Mouse (Mus musculus): ENCODE data around the gene Wdr95. TPM values are rescaled to one million over a fixed set of nuclear protein-coding genes. Genes with fewer than 3 reads are reported as not detected.
"Not testable (repeated sequence)": the region's sequence is repeated elsewhere in the genome, so short reads cannot be mapped to it uniquely, and the experiment has no call there.

Wdr95 gene
- polyA plus RNA-seq, 1 experiment from 2014 or later = 0.11 TPM

DNA sequence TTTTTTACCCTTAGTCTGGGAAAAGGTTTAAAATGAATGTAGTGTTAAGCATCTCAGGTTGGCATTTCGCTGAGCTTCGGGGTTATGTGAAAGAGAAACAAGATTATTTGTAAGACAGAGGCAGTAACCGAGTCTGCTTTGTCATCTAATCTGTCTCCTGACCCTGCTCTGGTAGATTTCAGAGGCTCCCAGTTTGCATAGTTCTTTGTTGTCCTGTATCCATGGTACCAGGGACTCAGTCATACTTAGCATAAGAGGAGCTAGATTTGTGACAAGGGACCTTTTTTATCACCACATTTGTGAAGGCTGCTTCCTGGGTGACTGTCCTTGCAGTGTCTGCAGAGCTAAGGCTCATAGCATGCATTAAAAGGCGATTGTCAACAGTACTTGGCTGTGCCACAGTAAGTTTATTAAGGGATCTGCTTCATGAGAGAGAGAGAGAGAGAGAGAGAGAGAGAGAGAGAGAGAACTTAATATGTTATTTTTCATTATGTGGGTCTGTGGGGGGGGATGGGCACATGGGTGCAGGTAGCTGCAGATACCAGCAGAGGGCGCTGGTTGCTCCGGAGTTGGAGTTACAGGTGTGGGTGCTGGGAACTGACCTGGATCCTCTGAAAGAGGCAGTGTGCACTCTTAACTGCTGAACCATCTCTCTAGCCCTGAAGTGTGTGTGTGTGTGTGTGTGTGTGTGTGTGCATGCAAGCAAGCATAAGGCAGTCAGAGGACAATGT lies 3.3 kb upstream of the Wdr95 start:
- no peaks in the 10 kb centered on the region for H3K36me3 ChIP-seq (ENCODE audit: control insufficient read depth, insufficient read depth)
- H3K9me3 ChIP-seq (replicated peaks; ENCODE audit: control insufficient read depth, low read length) = peaks cover 3% of the 10 kb centered on the region; the same call in 1 of the 2 replicates
- 36% methylated on average over 6 of the region's 6 CpGs for WGBS
- no peak overlapping the region for H3K9ac ChIP-seq (ENCODE audit: low read length)
- H3K4me1 ChIP-seq (ENCODE audit: control insufficient read depth, insufficient read depth, low read length) = peaks cover 21% of the 10 kb centered on the region
- peak overlapping the region; percentile 57 for H3K4me2 ChIP-seq (ENCODE audit: low read depth, low read length)
- ATAC-seq (replicated peaks; ENCODE audit: extremely low read depth, insufficient read depth, low FRiP score) = no peak
- 0 out of 2 replicates have a peak overlapping the region, but pooled peaks have one; percentile 24 for H3K4me3 ChIP-seq (ENCODE audit: low read length)
- H3K27me3 ChIP-seq (ENCODE audit: control insufficient read depth, insufficient read depth, low read length) = 0 out of 2 replicates have a peak, but pooled peaks cover 4% of the 10 kb centered on the region
- no peak overlapping the region for H3K27ac ChIP-seq (ENCODE audit: low read length)

DNA sequence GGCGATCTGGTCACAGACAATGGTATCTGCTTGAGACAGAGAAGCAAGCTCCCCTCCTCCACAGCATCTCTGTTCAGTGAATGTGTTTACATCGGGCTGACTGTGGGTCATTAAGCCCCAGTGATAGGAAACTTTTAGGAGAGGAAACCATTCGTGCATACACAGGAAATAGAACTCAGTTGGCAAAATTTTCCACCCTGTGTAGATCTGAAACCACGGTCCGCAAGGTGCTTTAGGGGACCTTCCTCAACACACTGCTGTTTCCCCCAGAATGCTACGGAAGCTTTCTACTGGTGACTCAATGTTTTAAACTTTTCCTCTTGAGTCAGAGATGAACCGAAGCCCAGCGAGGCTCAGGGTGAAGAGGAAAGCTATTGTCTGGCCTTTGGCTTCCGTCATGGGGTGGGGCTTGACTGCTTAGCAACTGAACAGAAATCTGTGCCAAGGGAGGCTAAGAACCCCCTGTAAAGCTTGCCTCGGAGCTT lies 2.0 kb upstream of the Wdr95 start:
- ATAC-seq (replicated peaks; ENCODE audit: extremely low read depth, insufficient read depth, low FRiP score) = no peak
- H3K4me2 ChIP-seq (ENCODE audit: low read depth, low read length) = peak overlapping the region; percentile 8; the same call in 1 of the 2 replicates
- no peak overlapping the region for H3K9ac ChIP-seq (ENCODE audit: low read length)
- no peak overlapping the region; the same call in 1 of the 2 replicates for H3K4me3 ChIP-seq (ENCODE audit: low read length)
- H3K27me3 ChIP-seq (ENCODE audit: control insufficient read depth, insufficient read depth, low read length) = 0 out of 2 replicates have a peak, but pooled peaks cover 4% of the 10 kb centered on the region
- 41% methylated on average over 10 of the region's 10 CpGs for WGBS
- H3K27ac ChIP-seq (ENCODE audit: low read length) = peak overlapping the region; percentile 15
- peaks cover 3% of the 10 kb centered on the region; the same call in 1 of the 2 replicates for H3K9me3 ChIP-seq (replicated peaks; ENCODE audit: control insufficient read depth, low read length)
- H3K36me3 ChIP-seq (ENCODE audit: control insufficient read depth, insufficient read depth) = no peaks in the 10 kb centered on the region
- H3K4me1 ChIP-seq (ENCODE audit: control insufficient read depth, insufficient read depth, low read length) = peaks cover 21% of the 10 kb centered on the region

DNA sequence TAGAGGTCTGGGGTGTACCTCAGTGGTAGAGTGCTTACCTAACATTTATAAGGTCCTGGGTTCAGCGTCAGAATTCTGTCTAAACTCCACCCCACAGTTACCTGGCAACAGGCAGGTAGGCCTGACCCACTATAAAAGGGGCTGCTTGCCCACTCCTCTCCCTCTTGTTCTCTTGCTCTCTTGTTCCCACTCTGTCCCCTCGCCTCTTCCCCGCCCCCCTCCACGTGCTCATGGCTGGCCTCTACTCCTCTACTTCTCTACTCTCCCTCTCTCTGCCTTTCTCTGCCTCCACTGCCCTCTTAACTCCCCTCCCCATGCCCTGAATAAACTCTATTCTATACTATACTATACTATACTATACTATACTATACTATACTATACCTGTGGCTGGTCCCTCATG lies 1.2 kb upstream of the Wdr95 start:
- not testable (repeated sequence) for H3K4me3 ChIP-seq (ENCODE audit: low read length); ATAC-seq (replicated peaks; ENCODE audit: extremely low read depth, insufficient read depth, low FRiP score); H3K9ac ChIP-seq (ENCODE audit: low read length); H3K36me3 ChIP-seq (ENCODE audit: control insufficient read depth, insufficient read depth); H3K9me3 ChIP-seq (replicated peaks; ENCODE audit: control insufficient read depth, low read length); H3K27me3 ChIP-seq (ENCODE audit: control insufficient read depth, insufficient read depth, low read length); H3K27ac ChIP-seq (ENCODE audit: low read length); H3K4me2 ChIP-seq (ENCODE audit: low read depth, low read length)
- H3K4me1 ChIP-seq (ENCODE audit: control insufficient read depth, insufficient read depth, low read length) = peaks cover 21% of the 10 kb centered on the region
- WGBS = 89% methylated on average over 4 of the region's 4 CpGs

DNA sequence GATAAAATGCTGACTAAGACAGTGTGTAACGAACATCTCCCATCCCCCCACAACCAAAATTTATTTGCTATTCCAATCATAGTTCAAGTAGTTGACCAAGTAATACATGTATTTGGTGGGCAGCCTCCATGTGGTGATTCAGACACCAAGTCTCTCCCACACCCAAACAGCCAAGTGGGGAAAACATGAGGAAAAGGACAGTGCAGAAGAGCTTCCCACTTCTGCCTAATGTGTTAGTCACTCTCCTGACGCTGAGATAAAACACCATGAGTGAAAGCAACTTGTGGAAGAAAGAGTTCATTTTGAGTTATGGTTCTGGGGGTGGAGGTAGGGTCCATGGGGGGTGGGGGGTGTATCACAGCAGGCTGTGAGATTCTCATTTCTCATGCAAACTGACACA lies 5.4 kb downstream of the Wdr95 start:
- peaks cover 11% of the 10 kb centered on the region for H3K4me1 ChIP-seq (ENCODE audit: control insufficient read depth, insufficient read depth, low read length)
- no peak overlapping the region for H3K4me2 ChIP-seq (ENCODE audit: low read depth, low read length)
- no peak overlapping the region for H3K4me3 ChIP-seq (ENCODE audit: low read length)
- no peak overlapping the region for H3K27ac ChIP-seq (ENCODE audit: low read length)
- whole genome bisulfite sequencing = 88% methylated on average over 2 of the region's 2 CpGs
- no peak for ATAC-seq (replicated peaks; ENCODE audit: extremely low read depth, insufficient read depth, low FRiP score)
- no peaks in the 10 kb centered on the region for H3K36me3 ChIP-seq (ENCODE audit: control insufficient read depth, insufficient read depth)
- no peaks in the 10 kb centered on the region for H3K27me3 ChIP-seq (ENCODE audit: control insufficient read depth, insufficient read depth, low read length)
- no peak overlapping the region for H3K9ac ChIP-seq (ENCODE audit: low read length)
- no peaks in the 10 kb centered on the region for H3K9me3 ChIP-seq (replicated peaks; ENCODE audit: control insufficient read depth, low read length)

DNA sequence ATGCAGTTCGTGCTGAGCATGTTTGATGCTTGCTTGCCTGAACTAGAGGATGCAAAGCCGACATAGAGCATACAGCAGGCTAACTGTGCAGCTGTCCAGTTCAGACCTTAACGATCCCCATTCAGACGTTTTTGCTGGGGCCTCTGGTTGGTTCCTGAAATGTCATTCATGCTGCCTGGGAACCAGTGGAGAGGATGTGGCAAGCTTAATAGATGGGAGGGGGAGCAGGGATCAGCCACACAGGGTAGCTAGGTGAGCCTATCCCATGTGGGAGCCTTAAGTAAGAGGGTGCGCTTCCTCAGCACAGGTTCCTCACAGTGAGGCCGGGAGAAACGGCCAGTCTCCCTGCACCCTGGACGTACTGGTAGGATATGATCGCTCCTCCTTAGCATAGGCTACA lies 7.5 kb downstream of the Wdr95 start:
- Histone ChIP-seq H3K9me3 (replicated peaks; ENCODE audit: control insufficient read depth, low read length) (no peaks in the 10 kb centered on the region), H3K27ac (ENCODE audit: low read length) (no peak overlapping the region), H3K36me3 (ENCODE audit: control insufficient read depth, insufficient read depth) (no peaks in the 10 kb centered on the region), H3K4me2 (ENCODE audit: low read depth, low read length) (no peak overlapping the region), H3K27me3 (ENCODE audit: control insufficient read depth, insufficient read depth, low read length) (no peaks in the 10 kb centered on the region), H3K4me3 (ENCODE audit: low read length) (no peak overlapping the region), H3K9ac (ENCODE audit: low read length) (no peak overlapping the region), H3K4me1 (ENCODE audit: control insufficient read depth, insufficient read depth, low read length) (peaks cover 11% of the 10 kb centered on the region)
- no peak for ATAC-seq (replicated peaks; ENCODE audit: extremely low read depth, insufficient read depth, low FRiP score)
- 71% methylated on average over 9 of the region's 9 CpGs for WGBS

DNA sequence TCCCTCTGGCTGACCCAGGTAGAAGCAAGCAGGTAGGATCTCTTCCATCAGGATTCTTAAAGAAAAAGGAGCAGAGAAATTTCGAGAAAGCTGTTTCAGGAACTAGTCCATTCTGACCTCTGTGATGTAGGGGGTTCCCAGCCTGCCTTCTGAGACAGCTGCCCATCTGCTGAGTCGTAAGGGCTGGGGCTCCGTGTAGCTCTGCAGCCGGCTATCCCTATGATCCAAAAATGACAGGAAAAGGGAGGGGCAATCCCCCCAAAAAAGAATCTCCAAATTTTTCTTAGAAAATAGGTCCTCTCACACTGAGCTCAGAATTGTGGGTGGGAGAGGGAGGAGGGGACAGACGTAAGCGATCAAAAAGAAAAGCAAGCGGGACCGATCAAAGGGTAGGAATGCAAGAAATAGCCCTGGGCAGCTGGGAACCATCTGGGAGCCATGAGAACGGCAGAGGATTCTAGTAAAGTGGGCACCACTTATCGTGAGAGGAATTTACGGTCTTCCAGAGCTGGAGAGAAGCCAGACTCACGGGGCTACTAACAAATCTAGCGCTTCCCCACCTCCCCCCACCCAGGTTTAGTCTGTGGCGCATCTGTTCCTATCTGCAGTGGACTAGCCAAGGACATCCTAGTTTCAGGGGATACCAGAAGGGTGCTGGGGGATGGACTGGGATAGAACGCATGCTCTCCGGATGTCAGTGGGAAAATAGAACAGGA lies 9.5 kb downstream of the Wdr95 start:
- 24% methylated on average over 16 of the region's 16 CpGs for WGBS
- H3K27ac ChIP-seq (ENCODE audit: low read length) = no peak overlapping the region
- no peaks in the 10 kb centered on the region for H3K27me3 ChIP-seq (ENCODE audit: control insufficient read depth, insufficient read depth, low read length)
- H3K36me3 ChIP-seq (ENCODE audit: control insufficient read depth, insufficient read depth) = no peaks in the 10 kb centered on the region
- ATAC-seq (replicated peaks; ENCODE audit: extremely low read depth, insufficient read depth, low FRiP score) = 0 out of 2 replicates have a peak, but pooled peaks have one; percentile 28
- H3K9me3 ChIP-seq (replicated peaks; ENCODE audit: control insufficient read depth, low read length) = no peaks in the 10 kb centered on the region
- peak overlapping the region; percentile 51 for H3K4me2 ChIP-seq (ENCODE audit: low read depth, low read length)
- H3K4me1 ChIP-seq (ENCODE audit: control insufficient read depth, insufficient read depth, low read length) = peaks cover 11% of the 10 kb centered on the region
- H3K9ac ChIP-seq (ENCODE audit: low read length) = no peak overlapping the region
- H3K4me3 ChIP-seq (ENCODE audit: low read length) = peak overlapping the region; percentile 25

DNA sequence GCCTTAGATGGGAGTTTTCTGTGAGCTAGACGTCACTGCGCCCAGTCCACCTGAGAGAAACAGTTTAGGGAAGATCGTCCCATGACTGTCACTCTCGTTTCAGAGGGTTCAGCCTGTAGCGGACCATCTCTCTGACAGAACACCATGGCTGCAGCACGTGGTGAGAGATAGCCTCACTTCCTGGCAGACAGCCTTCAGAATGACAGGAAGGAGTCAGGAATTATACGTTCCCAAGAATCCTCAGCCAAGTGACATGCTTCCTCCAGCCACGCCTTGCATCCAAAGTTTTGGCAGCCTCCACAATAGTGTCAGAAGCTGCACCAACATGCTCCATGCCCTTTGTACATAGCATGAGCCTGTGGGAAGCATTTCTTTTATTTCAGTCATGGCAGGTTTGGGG lies 10.1 kb downstream of the Wdr95 start:
- WGBS = 36% methylated on average over 8 of the region's 8 CpGs
- Histone ChIP-seq H3K36me3 (ENCODE audit: control insufficient read depth, insufficient read depth) (no peaks in the 10 kb centered on the region), H3K4me1 (ENCODE audit: control insufficient read depth, insufficient read depth, low read length) (peaks cover 11% of the 10 kb centered on the region), H3K4me2 (ENCODE audit: low read depth, low read length) (peak overlapping the region; percentile 51), H3K9ac (ENCODE audit: low read length) (no peak overlapping the region), H3K9me3 (replicated peaks; ENCODE audit: control insufficient read depth, low read length) (no peaks in the 10 kb centered on the region), H3K27ac (ENCODE audit: low read length) (no peak overlapping the region), H3K27me3 (ENCODE audit: control insufficient read depth, insufficient read depth, low read length) (no peaks in the 10 kb centered on the region), H3K4me3 (ENCODE audit: low read length) (no peak overlapping the region; the same call in 1 of the 2 replicates)
- ATAC-seq (replicated peaks; ENCODE audit: extremely low read depth, insufficient read depth, low FRiP score) = peak; percentile 63

DNA sequence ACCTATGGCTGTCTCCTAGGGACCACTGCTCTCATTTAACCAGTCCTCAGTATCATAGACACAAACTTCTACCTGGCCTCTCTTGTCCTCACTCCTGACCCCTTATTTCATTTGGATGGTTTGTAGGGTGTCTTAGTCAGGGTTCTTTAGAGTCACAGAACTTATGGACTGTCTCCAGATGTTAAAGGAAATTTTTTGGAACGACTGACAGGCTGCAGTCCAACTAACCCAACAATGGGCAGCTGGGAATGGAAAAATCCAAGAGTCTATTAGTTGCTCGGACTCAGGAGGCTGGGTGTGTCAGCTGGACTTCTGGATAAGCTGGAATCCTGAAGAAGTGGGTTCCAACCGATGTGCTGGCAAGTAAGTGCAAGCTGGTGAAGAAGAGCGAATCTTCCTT lies 10.6 kb downstream of the Wdr95 start:
- Histone ChIP-seq H3K27me3 (ENCODE audit: control insufficient read depth, insufficient read depth, low read length) (no peaks in the 10 kb centered on the region), H3K9ac (ENCODE audit: low read length) (no peak overlapping the region), H3K27ac (ENCODE audit: low read length) (no peak overlapping the region), H3K36me3 (ENCODE audit: control insufficient read depth, insufficient read depth) (no peaks in the 10 kb centered on the region), H3K4me1 (ENCODE audit: control insufficient read depth, insufficient read depth, low read length) (peaks cover 11% of the 10 kb centered on the region), H3K4me2 (ENCODE audit: low read depth, low read length) (no peak overlapping the region), H3K9me3 (replicated peaks; ENCODE audit: control insufficient read depth, low read length) (no peaks in the 10 kb centered on the region), H3K4me3 (ENCODE audit: low read length) (no peak overlapping the region)
- no peak for ATAC-seq (replicated peaks; ENCODE audit: extremely low read depth, insufficient read depth, low FRiP score)
- 62% methylated on average over 4 of the region's 4 CpGs for WGBS

DNA sequence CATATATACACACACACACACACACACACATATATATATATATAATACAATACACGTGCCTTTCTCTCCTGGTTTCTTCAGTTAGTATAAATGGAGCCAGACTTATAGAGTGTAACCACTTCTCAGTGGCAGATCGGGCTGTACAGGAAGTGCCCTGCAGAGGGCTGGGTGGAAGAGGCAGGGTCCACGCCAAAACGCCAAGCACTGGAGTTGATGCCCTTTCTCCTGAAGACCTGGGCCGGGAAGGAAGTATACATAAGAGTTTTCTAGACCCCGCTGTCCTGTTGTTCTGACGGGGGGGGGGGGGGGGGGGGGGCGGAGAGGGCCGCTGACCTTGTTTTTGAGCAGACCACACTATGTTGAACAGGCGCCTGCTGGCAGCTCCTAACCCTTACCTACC lies 22.7 kb downstream of the Wdr95 start:
- Histone ChIP-seq H3K4me1 (ENCODE audit: control insufficient read depth, insufficient read depth, low read length) (no peaks in the 10 kb centered on the region), H3K9me3 (replicated peaks; ENCODE audit: control insufficient read depth, low read length) (no peaks in the 10 kb centered on the region; the same call in 1 of the 2 replicates), H3K36me3 (ENCODE audit: control insufficient read depth, insufficient read depth) (no peaks in the 10 kb centered on the region), H3K27ac (ENCODE audit: low read length) (no peak overlapping the region), H3K4me3 (ENCODE audit: low read length) (no peak overlapping the region), H3K4me2 (ENCODE audit: low read depth, low read length) (no peak overlapping the region), H3K9ac (ENCODE audit: low read length) (no peak overlapping the region), H3K27me3 (ENCODE audit: control insufficient read depth, insufficient read depth, low read length) (no peaks in the 10 kb centered on the region)
- WGBS = 48% methylated on average over 7 of the region's 10 CpGs
- 0 out of 2 replicates have a peak, but pooled peaks have one; percentile 37 for ATAC-seq (replicated peaks; ENCODE audit: extremely low read depth, insufficient read depth, low FRiP score)
